Mouse (Mus musculus) testis, adult 2 months (tissue): ENCODE results near the gene Smpdl3a.

Experiments used
- CTCF ChIP-seq: fragments of 200-500 bp; IDR thresholded peaks from 2 replicates; pipeline ENCODE4 v1.5.1; 2012; ENCODE audit warnings: low read depth, mild to moderate bottlenecking, inconsistent platforms, low read length, moderate library complexity; ENCODE audit not compliant: control insufficient read depth, insufficient read depth, insufficient replicate concordance
- POLR2A ChIP-seq: fragments of 200-500 bp; IDR thresholded peaks from 2 replicates; pipeline ENCODE4 v1.6.1; 2012; ENCODE audit warnings: low read depth, mild to moderate bottlenecking, inconsistent platforms, low read length, moderate library complexity; ENCODE audit not compliant: control insufficient read depth

GRCm38 (mm10) chr10:57784876-57785150, 9.3 kb upstream of the Smpdl3a start, which contains the start of gene Fabp7:
- TF ChIP-seq CTCF (no peak), POLR2A (no peak)
